Mouse (Mus musculus) urinary bladder, postnatal 36 days (tissue): ENCODE measurements at regions not wholly inside any gene's neighbourhood (a gene's known extent, or its start where the extent isn't known, plus 50 kb on each side); places are given as distances from the start of the nearest gene placed in this dataset.

ENCODE experiments used
- DNase-seq, 2 experiments: peaks; one replicate each; pipeline ENCODE4 v3.0.0; 2022; ENCODE audit warnings: low spot score in 2 of 2, mixed read lengths in 1 of 2

GRCm38 (mm10) chr3:39571444-39572237 is 684.9 kb downstream of the Fat4 start:
- DNase-seq: no peak

GRCm38 (mm10) chr3:39575200-39575599 is 688.5 kb downstream of the Fat4 start:
- DNase-seq: no peak

- no peak for DNase-seq
These were observed 704.6 kb downstream of the Fat4 start for GRCm38 (mm10) chr3:39591312-39591711.

- no peak for DNase-seq
These were observed 705.8 kb downstream of the Fat4 start for GRCm38 (mm10) chr3:39592349-39593117.

GRCm38 (mm10) chr3:39609937-39610336 is 723.2 kb downstream of the Fat4 start:
- DNase-seq: no peak

- no peak for DNase-seq
These were observed 725.7 kb downstream of the Fat4 start for GRCm38 (mm10) chr3:39612408-39612807.

- no peak for DNase-seq
These were observed 751.2 kb downstream of the Fat4 start for GRCm38 (mm10) chr3:39637924-39638323.

GRCm38 (mm10) chr3:39643194-39643593 is 756.5 kb downstream of the Fat4 start:
- DNase-seq: no peak

- no peak for DNase-seq
These were observed 780.1 kb downstream of the Fat4 start for GRCm38 (mm10) chr3:39666817-39667216.

GRCm38 (mm10) chr3:39669145-39669544 is 782.4 kb downstream of the Fat4 start:
- no peak for DNase-seq

GRCm38 (mm10) chr3:39673997-39674396 is 787.3 kb downstream of the Fat4 start:
- DNase-seq: no peak

- DNase-seq: no peak
These were observed 788.2 kb downstream of the Fat4 start for GRCm38 (mm10) chr3:39674927-39675326.

GRCm38 (mm10) chr3:39705610-39706009 is 818.9 kb downstream of the Fat4 start:
- no peak for DNase-seq

GRCm38 (mm10) chr3:39712795-39713709 is 818.0 kb upstream of the Intu start:
- DNase-seq: no peak

- no peak for DNase-seq
These were observed 817.0 kb upstream of the Intu start for GRCm38 (mm10) chr3:39714056-39714592.

- peak in 1 of 2 experiments; percentile 4 for DNase-seq
These were observed 812.0 kb upstream of the Intu start for GRCm38 (mm10) chr3:39718946-39719545.

GRCm38 (mm10) chr3:39725755-39726154 is 805.3 kb upstream of the Intu start:
- no peak for DNase-seq

- DNase-seq: no peak
These were observed 794.4 kb upstream of the Intu start for GRCm38 (mm10) chr3:39736639-39737038.

- no peak for DNase-seq
These were observed 785.1 kb upstream of the Intu start for GRCm38 (mm10) chr3:39745947-39746346.

GRCm38 (mm10) chr3:39768981-39769568 is 762.0 kb upstream of the Intu start:
- DNase-seq: no peak
